Mouse (Mus musculus) urinary bladder, postnatal 14 days (tissue): Measurements from ENCODE around the gene Cog1.
A peak's percentile ranks its signal among the peaks of the same experiment; 100 is the strongest.

Source experiments
- DNase-seq: peaks from one replicate; pipeline ENCODE4 v3.0.0; 2021; ENCODE audit warnings: low spot score

Gene Cog1

DNA sequence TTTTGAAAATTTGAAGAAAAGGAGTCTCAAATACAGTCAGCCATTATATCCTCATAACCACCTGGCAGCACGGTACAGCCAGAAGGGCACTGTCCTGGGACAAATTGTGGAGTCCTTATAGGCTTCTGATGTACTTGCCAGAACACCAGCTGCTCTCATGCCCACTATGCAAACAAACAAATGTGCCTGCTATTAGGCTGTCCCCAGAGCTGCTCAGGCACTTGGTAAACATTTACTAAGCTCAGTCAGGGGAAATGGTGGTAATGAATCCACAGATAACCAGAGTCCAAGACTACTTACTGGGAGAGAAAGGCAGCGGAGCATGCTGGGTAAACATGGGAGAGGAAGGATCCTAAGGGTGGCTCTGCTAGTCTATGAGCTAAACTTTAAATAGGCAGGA is 18.2 kb downstream of the Cog1 start:
- DNase-seq: no peak

DNA sequence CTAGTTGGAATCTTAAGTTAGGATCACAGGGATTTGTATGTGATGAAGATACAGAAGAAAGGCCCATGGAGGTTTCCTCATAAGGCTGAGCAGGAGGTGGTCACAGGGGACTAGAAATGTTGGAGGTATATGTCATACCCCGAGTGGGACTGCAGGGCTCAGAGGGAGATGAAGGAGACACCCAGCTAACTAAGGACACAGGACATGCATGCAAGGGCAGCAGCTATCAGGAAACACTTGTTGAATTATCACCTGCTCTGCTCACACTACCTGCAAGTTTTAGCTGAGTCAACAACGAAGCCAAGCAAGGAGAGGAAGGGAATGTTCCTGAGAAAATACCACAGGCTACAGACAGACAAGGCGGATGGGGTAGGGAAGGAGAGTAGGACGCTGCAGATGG is 18.7 kb downstream of the Cog1 start:
- DNase-seq: no peak

DNA sequence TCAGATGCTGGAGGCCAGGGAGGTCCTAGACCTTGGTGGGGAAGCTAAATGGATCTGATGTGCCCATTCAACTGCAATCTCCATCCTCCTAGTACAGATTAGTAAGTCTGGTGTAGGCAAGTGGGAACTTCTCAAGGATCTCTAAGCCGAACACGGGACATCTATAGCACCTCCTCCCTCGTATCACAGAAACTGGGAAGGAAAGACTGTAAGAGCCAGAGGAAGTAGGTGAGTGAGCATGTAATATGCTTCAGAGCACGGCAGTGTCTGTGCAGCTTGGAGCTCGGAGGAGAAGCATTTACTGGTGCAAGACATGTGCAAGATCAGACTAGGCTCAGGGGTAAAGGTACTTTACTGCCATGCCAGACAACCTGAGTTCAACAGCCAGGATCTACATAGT is 19.9 kb downstream of the Cog1 start:
- no peak for DNase-seq

DNA sequence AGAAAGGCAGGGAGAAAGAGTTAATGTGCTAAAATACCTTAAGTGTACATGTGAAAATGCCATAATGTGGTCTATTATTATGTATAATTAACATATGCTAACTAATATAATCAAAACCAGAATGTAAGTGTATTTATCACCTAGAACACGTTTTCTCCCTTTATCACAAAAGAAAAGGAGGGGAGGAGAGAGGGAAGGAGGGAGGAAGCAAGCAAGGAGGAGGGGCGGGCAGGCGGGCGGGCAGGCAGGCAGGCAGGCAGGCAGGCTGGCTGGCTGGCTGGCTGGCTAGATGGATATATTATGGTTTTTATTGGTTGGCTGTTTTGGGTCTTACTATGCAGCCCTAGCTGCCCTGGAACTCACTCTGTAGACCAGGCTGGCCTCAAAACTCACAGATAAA is 20.7 kb downstream of the Cog1 start:
- DNase-seq: no peak

DNA sequence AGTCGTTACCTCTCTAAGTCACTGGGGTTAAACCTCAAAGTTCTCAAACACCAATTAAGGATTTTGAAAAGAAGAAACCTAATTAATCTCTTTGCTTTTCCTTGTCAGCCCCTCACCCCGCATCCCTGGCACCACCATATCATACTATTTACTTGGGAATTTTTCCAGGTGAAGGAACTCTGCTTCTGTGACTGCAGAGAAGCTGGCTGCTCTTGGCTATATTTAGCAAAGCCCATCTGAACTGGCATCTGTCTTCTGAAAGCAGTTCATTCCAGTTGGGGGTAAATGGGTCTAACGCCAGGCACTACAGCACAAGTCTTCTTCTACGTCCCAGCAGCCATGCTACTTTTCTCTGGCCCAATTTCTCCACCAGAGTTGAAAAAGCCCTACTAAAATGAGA is 24.6 kb downstream of the Cog1 start:
- DNase-seq: no peak

DNA sequence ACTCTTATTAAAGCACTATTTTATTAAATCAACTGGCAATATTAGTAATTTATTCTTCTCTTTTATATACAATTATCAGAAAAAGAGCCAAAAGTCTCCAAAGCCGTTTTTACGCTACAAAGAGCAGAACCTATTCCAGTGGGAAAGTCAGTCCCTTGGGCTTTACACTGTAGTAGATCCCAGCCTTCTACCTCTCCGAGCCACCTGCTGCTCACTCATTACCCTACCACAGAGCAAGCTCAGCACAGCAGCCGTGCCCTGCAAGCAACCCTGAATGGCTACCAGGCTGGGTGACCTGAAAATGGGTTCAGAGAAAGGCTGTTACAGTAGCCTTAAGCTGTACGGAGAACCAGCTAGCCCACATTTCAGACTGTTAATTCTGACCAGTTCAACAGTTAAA is 25.6 kb downstream of the Cog1 start:
- DNase-seq: no peak

DNA sequence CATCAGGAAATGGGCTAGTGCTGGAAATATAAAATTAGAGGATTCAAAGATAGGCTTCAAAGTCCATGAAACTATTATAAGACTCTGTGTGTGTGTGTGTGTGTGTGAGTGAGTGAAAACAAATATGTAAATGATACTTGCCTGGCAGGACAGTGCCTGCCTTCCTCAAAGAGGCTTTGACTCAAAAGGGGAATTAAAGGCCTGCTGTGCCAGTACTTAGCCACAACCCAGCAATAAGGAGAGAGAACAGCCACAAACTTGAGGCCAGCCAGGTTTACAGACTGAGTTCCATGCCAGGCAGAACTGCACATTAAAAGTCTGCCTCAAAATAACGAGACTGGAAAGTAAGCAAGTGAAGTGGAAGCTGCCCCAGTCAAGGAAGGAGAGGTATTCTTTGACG is 27.9 kb downstream of the Cog1 start:
- DNase-seq: no peak

DNA sequence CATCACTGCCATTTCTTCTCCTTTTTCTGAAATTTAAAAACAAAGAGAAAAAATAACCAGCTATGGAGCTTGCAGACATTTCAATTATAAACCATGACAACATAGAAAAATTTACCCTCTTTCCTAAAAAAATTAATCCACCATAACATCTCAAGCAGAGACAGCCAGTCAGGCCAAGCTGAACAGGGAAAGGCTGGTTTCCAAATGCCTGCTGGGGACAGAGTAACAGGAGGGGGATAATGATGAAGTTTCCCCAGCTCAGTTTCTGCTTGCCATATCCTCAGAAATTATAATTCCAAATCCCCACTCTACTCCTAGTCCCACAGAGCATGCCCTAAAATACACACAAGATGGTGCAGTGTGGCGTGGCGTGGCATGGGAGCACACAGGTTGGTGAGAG is 28.4 kb downstream of the Cog1 start:
- no peak for DNase-seq

DNA sequence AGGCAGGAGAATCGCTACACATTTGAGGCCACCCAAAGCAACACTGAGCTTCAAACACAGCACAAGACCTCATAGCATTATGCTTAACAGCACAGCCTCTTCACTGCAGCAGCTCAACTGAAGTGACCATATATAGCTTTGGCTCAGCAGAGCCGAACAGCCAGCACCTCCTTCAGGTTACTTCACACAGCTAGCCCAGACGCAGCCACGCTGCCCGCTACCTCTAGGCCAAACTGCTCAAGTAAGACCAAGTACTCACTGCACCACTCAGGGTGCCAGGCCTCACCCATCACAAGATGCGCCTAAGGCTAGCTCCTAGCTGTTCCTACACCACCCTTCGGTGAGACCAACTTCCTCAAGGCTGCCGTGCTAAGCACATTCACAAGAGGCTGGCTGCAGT is 29.4 kb downstream of the Cog1 start:
- DNase-seq: peak; percentile 29

DNA sequence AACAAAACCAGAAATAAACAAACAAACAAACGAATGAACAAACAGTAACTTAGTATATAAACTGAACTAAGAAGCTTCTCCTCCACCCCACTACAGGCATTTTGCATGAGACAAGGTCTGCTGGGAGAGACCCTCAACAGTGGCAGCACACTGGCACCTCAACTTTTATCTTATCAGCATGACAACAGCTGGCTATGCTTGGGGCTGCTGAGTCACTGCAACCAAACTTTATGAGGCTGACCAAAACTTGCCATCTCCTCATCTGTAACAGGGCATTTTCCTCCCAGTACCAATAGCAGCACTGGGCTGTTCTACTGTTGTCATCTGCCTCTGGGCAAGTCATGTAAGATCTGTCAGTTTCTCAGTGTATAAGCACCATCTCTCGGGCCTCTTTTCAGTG is 32.0 kb downstream of the Cog1 start:
- no peak for DNase-seq

DNA sequence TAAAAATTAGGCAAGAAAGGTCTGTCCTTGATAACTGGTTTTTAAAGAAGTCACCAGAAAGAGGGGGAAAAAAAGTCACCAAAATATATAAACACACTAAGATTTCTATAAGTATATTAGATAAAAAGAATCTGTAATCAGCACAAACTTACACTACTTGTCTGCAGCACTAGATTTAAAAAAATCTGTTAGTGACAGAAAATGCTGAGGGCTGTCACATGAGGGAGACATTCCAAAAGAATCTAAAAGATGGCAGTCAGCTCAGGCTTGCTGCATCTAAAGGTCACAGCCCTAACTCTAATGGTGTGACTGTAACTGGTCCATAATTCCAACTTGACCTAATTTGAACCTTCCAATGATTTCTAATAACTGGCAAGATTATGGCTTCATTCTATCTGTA is 33.0 kb downstream of the Cog1 start:
- no peak for DNase-seq

DNA sequence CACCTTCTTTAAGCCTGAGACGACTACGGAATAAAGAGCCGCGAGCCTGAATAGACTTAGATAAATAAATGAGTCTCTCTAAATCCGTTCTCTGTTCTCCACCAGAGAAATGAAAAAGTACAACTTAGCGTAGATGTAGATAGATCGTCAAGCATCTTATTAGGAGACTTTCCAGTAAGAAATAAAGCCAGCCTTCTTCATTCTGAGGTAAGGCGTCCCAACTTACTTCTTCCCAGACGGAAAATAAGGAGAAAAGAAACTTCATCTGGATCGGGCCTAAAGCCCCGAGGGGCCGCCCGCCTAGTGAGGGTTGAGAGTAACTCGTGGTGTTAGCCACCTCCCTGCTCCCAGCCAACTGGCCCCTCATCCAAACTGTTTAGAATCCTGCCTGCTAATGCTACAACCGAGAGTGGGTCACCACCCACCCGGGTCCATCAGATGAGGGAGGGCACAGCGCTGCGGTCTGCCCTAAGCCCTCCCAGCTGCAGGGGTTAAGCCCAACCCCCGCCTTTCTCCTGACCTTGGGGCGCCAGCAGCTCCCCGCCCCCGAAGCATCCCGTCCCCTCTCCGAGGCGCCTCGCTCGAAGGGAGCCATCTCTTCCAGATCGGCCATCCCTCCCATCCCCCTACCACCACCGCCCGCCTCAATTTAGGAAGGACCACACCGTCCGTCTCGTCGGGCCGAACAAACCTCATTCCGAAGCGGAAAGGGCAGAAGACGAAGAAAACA is 34.1 kb downstream of the Cog1 start:
- peak; percentile 43 for DNase-seq

DNA sequence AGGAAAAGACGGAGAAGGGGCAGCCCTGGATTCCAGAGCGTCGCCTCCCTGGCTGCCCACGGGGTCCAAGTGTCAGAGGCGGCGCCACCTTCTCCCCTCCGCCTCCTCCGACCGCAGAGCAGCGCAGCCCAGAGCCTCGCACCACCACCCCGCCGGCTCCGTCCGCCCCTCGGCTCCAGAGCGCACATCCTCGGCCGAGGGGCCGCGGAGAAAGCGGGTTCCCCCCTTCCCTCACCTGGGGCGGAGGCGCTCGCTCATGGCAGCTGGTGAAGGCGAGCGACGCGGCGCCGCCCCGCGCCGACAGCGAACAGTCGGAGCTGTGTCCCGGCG is 34.6 kb downstream of the Cog1 start:
- DNase-seq: no peak

DNA sequence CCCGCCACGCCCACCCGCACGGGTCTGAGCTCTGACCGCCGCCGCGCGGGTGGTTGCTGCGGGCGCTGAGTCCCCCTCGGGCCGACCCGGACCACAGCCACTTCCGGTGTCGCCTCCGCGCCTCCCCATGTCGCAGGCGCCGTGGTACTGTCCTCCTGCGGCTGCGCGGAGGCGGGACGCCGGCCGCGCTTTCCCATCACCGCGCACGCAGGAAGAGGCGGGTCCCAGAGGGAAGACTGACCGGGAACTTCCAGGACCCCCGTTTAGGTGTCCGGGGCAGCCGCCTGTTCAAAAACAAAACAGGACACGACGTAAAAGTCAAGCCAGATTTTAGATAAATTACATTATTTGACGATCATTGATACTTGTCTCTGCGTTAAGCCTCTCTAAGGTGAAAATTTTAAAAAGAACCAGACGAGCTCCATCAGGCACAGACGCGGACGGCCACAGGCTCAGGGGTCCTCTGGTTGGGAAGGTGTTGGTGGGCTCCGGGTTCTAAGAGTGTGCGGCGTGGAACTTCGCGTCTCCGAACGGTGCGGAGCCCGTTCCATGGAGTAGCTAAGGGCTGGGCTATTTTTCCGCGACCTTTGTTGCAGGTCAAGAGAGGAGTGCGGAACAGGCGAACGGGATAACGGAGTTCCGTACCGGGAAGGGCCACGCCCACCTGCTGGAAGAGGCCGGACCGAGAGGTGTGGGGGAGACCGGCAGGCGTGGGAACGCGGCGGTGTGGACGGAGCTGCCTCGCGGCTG is 35.2 kb downstream of the Cog1 start, which contains the start of the genes Fam104a and D11Wsu47e:
Gene Fam104a (minus strand): TSS at position 199 of the 750 bp plus-strand sequence.
Gene D11Wsu47e (plus strand): TSS at position 456 of the 750 bp plus-strand sequence.
- DNase-seq: peak; percentile 95

DNA sequence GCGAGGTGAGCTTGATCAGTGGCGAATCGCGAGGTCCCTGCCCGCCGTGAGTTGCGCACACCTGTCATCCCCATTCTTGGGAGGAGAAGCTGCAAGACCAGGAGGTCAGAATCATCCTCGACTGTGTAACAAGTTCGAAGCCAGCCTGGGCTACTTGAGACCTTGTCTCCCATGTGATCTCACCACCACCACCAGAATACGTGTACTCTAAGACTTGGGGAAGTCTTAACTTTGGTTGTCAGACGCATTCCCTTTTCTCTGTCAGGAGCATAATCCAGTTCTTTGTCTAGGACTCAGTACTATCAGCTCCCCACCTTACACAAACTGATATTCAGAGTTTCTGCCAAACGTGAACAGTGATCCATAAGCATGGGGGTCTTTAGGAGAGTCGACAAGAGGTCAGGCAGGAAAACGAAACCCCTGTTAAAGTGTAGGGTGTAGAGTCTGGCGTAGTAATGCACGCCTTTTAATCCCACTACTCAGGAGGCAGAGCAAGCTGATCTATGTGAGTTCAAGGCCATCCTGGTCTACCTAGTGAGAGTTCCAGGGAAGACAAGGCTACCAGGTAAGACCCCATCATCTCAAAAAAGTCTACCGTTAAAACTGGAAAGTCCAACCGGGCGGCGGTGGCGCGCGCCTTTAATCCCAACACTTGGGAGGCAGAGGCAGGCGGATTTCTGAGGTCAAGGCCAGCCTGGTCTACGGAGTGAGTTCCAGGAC is 35.9 kb downstream of the Cog1 start:
- DNase-seq: no peak

DNA sequence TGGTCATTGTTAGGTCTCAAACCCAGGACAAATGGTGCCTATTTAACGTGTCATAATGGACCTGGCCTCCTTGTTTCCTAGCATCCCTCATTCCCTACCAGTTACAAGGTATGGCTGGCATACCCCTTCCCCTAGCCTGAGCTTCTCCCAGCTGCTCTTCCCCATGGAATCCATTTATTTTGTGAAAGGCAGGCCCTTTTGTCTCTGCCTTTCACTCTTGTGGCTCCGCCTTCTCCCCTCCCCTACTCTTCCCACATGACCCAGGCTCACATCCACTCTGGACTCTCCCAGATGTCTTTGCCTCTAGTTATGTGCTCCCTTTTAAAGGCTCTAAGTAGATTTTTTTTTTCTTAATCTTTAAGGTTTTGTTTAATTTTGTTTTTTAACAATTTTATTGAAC is 38.1 kb downstream of the Cog1 start:
- DNase-seq: no peak

DNA sequence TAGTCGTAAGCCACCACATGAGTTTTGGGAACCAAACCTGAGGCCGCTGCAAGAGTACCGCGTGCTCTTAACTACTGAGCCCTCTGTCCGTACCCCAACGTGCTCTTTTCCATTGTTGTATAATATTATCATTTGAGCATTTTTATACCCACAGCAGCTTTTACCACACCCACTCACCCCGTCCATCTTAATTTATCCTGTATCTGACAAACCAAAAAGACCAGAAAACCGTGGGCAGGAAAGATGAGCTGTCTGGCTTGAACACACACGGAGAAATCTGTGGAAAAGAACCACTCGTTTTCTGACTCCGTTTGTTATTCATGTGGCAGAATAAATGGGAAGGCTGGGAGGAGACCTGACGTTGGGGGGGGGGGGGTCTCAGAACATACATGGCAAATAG is 41.5 kb downstream of the Cog1 start:
- DNase-seq: no peak

DNA sequence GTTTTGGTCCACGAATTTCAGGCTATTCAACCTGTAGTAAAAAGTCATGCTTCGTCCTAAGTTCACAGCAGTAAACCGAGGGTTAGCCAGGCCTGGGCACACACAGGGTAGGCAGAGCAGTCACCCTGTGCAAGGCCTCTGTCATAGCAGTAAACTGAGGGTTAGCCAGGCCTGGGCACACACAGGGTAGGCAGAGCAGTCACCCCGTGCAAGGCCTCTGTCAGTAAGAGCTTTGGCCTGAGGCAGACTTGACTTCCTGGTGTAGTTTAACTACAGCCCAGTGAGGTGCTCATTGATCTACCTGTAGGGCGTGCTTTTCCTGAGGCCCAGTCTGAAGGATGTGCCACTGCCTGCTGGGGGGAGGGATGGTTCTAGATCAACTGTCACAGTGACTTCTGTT is 42.3 kb downstream of the Cog1 start:
- no peak for DNase-seq

DNA sequence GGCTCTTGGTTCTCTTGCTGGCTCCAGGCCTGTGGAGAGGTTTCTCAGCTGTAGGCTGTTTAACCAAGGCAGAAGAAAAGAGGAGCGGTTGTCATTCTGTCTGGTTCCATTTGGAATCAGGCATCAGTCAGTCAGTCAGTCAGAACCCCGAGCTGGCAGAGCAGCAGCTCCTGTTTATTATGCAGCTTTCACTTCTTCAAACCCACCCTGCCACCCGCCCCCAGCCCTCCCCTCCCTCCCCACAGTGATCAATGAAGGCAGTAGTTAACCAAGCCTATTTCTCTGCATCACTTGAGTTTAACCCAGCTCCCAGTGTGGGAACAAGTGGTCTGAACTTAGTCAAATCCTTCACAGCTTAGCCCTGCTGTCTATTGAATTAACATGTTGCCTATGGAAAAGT is 42.9 kb downstream of the Cog1 start:
- no peak for DNase-seq

DNA sequence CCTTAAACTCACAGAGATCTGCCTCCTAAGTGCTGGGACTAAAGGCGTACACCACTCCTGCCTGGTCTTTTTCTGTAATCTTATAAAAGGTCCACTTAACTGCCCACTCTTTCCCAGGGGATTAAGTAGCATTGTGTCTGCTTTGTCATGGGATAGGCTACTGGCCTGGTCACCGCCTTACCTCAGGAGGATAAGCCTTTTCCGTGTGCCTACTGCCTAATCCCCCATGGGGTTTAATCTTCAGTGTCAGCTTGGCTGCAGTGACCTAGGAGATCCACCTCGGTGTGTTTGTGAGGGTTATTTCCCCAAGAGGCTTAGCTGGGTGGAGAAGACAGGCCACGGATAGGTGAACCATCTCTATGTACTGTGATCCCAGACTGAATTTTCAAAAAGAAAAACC is 48.6 kb downstream of the Cog1 start:
- DNase-seq: no peak

DNA sequence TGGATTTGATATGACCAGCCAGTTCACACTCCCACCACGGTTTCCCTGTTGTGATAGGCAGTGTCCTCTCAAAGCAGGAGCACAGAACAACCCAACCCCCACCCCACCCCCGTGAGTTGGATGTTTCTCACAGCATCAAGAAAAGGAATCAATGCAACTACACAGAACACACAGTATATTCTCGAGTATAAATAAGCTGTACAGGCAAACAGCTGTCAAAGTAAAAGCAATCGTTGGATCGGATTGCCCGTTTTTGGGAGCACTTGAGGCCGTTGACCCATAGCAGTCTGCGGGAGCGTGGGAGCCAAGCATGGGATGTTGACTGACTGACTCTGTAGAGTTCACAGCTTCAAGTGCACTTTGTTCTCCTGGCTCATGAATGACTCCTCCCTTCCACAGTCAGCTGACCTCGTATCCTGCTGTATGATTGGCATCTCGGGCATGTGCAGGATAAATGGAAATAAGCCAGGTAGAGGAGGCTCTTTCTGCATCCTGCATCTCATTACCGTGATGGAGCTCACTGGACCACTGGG is 49.1 kb downstream of the Cog1 start:
- no peak for DNase-seq

DNA sequence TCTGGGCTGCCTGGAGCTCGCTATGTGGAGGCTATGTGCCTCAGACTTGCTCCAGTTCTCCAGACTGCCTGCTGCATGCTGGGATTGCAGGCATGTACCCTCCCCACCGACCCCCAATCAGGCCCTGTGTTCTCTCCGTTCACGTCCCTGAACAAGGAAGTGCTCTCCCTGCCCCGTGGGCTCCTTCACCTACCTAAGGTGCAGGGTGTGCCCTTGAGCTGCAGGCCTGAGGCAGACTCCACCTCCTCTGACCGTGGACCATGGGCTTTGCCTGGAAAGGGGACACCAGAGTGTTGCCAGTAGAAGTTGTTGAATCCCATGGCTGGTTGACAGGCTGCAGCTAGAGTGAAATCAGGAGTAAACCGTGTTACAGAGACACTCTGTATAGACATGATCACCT is 50.7 kb downstream of the Cog1 start:
- DNase-seq: no peak

DNA sequence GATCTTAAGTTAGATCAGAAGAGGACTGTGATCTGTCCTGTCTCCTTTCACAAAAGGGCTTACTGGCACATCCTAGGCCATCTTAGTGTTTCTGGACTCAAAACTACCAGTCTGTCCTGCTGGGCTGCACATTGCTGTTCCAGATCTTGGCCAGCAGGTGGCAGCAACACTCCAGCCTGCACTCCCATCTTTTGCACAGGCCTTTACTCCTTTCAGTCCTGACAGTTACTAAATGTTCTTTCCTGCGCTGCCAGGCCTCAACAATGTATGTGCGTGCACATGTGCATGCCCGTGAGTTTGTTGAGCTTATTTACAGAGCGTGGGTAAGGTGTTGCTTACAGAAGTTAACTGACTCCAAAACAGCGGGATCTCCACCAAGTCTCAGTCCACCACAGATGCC is 54.8 kb downstream of the Cog1 start:
- peak; percentile 69 for DNase-seq
